Mouse (Mus musculus): Measurements from ENCODE around the gene Ak1. TPM values are rescaled to one million over a fixed set of nuclear protein-coding genes. Genes with fewer than 3 reads are reported as not detected.

Gene Ak1
- total RNA-seq, 1 experiment: 90.8 TPM

GRCm38 (mm10) chr2:32589213-32589795 is 32.3 kb upstream of the Ak1 start:
- Histone ChIP-seq H3K9me3 (ENCODE audit: control insufficient read depth, insufficient read depth, low read depth, low read length) (no peaks in the 10 kb centered on the region), H3K9ac (ENCODE audit: insufficient read depth, low read depth, low read length, poor library complexity, severe bottlenecking) (peak overlapping the region; percentile 49), H3K4me1 (ENCODE audit: control insufficient read depth in 2 of 2, insufficient read depth in 2 of 2, low read length in 2 of 2, poor library complexity in 1 of 2) (peaks cover 3 to 9% of the 10 kb centered on the region in 2 experiments; a peak in 3 of 4 replicates), H3K27ac (ENCODE audit: insufficient read depth, low read depth, low read length, poor library complexity, severe bottlenecking) (no peak overlapping the region), H3K36me3 (ENCODE audit: control insufficient read depth, insufficient read depth, low read length, poor library complexity, severe bottlenecking) (no peaks in the 10 kb centered on the region), H3K4me3 (ENCODE audit: insufficient read depth in 1 of 2, low read depth in 1 of 2, low read length in 2 of 2, poor library complexity in 1 of 2, severe bottlenecking in 1 of 2) (peak overlapping the region; percentile 40 to 42; a peak in 3 of 4 replicates)
- in situ Hi-C loops (cut with MboI; ENCODE audit: low sequenced_read_pairs in 2 of 2, unreplicated experiment in 2 of 2): no loop called here
- no peak for TF ChIP-seq MAFK (IDR thresholded peaks at IDR 0.05; ENCODE audit: insufficient read depth, low read depth, low read length)
- DNase-seq (ENCODE audit: low read depth, low spot score): no peak

GRCm38 (mm10) chr2:32590224-32590623 is 31.3 kb upstream of the Ak1 start:
- no peaks in the 10 kb centered on the region for H3K9me3 ChIP-seq (ENCODE audit: control insufficient read depth, insufficient read depth, low read depth, low read length)
- in situ Hi-C loops (cut with MboI; ENCODE audit: low sequenced_read_pairs in 2 of 2, unreplicated experiment in 2 of 2): no loop called here
- no peaks in the 10 kb centered on the region for H3K36me3 ChIP-seq (ENCODE audit: control insufficient read depth, insufficient read depth, low read length, poor library complexity, severe bottlenecking)
- no peak overlapping the region for H3K4me3 ChIP-seq (ENCODE audit: insufficient read depth in 1 of 2, low read depth in 1 of 2, low read length in 2 of 2, poor library complexity in 1 of 2, severe bottlenecking in 1 of 2)
- no peak overlapping the region for H3K27ac ChIP-seq (ENCODE audit: insufficient read depth, low read depth, low read length, poor library complexity, severe bottlenecking)
- no peak overlapping the region for H3K9ac ChIP-seq (ENCODE audit: insufficient read depth, low read depth, low read length, poor library complexity, severe bottlenecking)
- H3K4me1 ChIP-seq (ENCODE audit: control insufficient read depth in 2 of 2, insufficient read depth in 2 of 2, low read length in 2 of 2, poor library complexity in 1 of 2): peaks cover 3 to 10% of the 10 kb centered on the region in 2 experiments; a peak in 3 of 4 replicates
- TF ChIP-seq ZNF384 (IDR thresholded peaks at IDR 0.05; ENCODE audit: low read depth, low read length) (no peak), ZC3H11A (IDR thresholded peaks at IDR 0.05; ENCODE audit: borderline replicate concordance, low read depth, low read length) (no peak), CHD2 (IDR thresholded peaks at IDR 0.05; ENCODE audit: low read depth, low read length) (no peak), HCFC1 (IDR thresholded peaks at IDR 0.05; ENCODE audit: borderline replicate concordance, insufficient read depth, low read length) (no peak), MAFK (IDR thresholded peaks at IDR 0.05; ENCODE audit: insufficient read depth, low read depth, low read length) (no peak)
- no peak for DNase-seq (ENCODE audit: low read depth, low spot score)

- no peaks in the 10 kb centered on the region for H3K9me3 ChIP-seq (ENCODE audit: control insufficient read depth, insufficient read depth, low read depth, low read length)
- H3K27ac ChIP-seq (ENCODE audit: insufficient read depth, low read depth, low read length, poor library complexity, severe bottlenecking): no peak overlapping the region
- peaks cover 3 to 10% of the 10 kb centered on the region in 2 experiments; a peak in 3 of 4 replicates for H3K4me1 ChIP-seq (ENCODE audit: control insufficient read depth in 2 of 2, insufficient read depth in 2 of 2, low read length in 2 of 2, poor library complexity in 1 of 2)
- H3K36me3 ChIP-seq (ENCODE audit: control insufficient read depth, insufficient read depth, low read length, poor library complexity, severe bottlenecking): no peaks in the 10 kb centered on the region
- H3K4me3 ChIP-seq (ENCODE audit: insufficient read depth in 1 of 2, low read depth in 1 of 2, low read length in 2 of 2, poor library complexity in 1 of 2, severe bottlenecking in 1 of 2): no peak overlapping the region
- in situ Hi-C loops (cut with MboI; ENCODE audit: low sequenced_read_pairs in 2 of 2, unreplicated experiment in 2 of 2): no loop called here
- no peak for TF ChIP-seq MAFK (IDR thresholded peaks at IDR 0.05; ENCODE audit: insufficient read depth, low read depth, low read length)
- H3K9ac ChIP-seq (ENCODE audit: insufficient read depth, low read depth, low read length, poor library complexity, severe bottlenecking): no peak overlapping the region
- DNase-seq (ENCODE audit: low read depth, low spot score): no peak
Observed at GRCm38 (mm10) chr2:32591249-32591648, 30.3 kb upstream of the Ak1 start.

- no peaks in the 10 kb centered on the region for H3K9me3 ChIP-seq (ENCODE audit: control insufficient read depth, insufficient read depth, low read depth, low read length)
- TF ChIP-seq MAFK (IDR thresholded peaks at IDR 0.05; ENCODE audit: insufficient read depth, low read depth, low read length) (no peak), ZNF384 (IDR thresholded peaks at IDR 0.05; ENCODE audit: low read depth, low read length) (no peak), CHD2 (IDR thresholded peaks at IDR 0.05; ENCODE audit: low read depth, low read length) (no peak), HCFC1 (IDR thresholded peaks at IDR 0.05; ENCODE audit: borderline replicate concordance, insufficient read depth, low read length) (no peak), ZC3H11A (IDR thresholded peaks at IDR 0.05; ENCODE audit: borderline replicate concordance, low read depth, low read length) (no peak)
- H3K36me3 ChIP-seq (ENCODE audit: control insufficient read depth, insufficient read depth, low read length, poor library complexity, severe bottlenecking): no peaks in the 10 kb centered on the region
- no peak for DNase-seq (ENCODE audit: low read depth, low spot score)
- no peak overlapping the region for H3K27ac ChIP-seq (ENCODE audit: insufficient read depth, low read depth, low read length, poor library complexity, severe bottlenecking)
- peaks cover 0 to 6% of the 10 kb centered on the region in 2 experiments; a peak in 1 of 4 replicates for H3K4me1 ChIP-seq (ENCODE audit: control insufficient read depth in 2 of 2, insufficient read depth in 2 of 2, low read length in 2 of 2, poor library complexity in 1 of 2)
- no peak overlapping the region for H3K4me3 ChIP-seq (ENCODE audit: insufficient read depth in 1 of 2, low read depth in 1 of 2, low read length in 2 of 2, poor library complexity in 1 of 2, severe bottlenecking in 1 of 2)
- in situ Hi-C loops (cut with MboI; ENCODE audit: low sequenced_read_pairs in 2 of 2, unreplicated experiment in 2 of 2): no loop called here
- no peak overlapping the region for H3K9ac ChIP-seq (ENCODE audit: insufficient read depth, low read depth, low read length, poor library complexity, severe bottlenecking)
Observed at GRCm38 (mm10) chr2:32596725-32597124, 24.8 kb upstream of the Ak1 start.

- in situ Hi-C loops (cut with MboI; ENCODE audit: low sequenced_read_pairs in 2 of 2, unreplicated experiment in 2 of 2): no loop called here
- Histone ChIP-seq H3K4me1 (ENCODE audit: control insufficient read depth in 2 of 2, insufficient read depth in 2 of 2, low read length in 2 of 2, poor library complexity in 1 of 2) (peaks cover 2 to 6% of the 10 kb centered on the region in 2 experiments; a peak in 1 of 4 replicates), H3K9ac (ENCODE audit: insufficient read depth, low read depth, low read length, poor library complexity, severe bottlenecking) (no peak overlapping the region), H3K4me3 (ENCODE audit: insufficient read depth in 1 of 2, low read depth in 1 of 2, low read length in 2 of 2, poor library complexity in 1 of 2, severe bottlenecking in 1 of 2) (no peak overlapping the region), H3K27ac (ENCODE audit: insufficient read depth, low read depth, low read length, poor library complexity, severe bottlenecking) (no peak overlapping the region), H3K36me3 (ENCODE audit: control insufficient read depth, insufficient read depth, low read length, poor library complexity, severe bottlenecking) (no peaks in the 10 kb centered on the region), H3K9me3 (ENCODE audit: control insufficient read depth, insufficient read depth, low read depth, low read length) (no peaks in the 10 kb centered on the region)
- no peak for DNase-seq (ENCODE audit: low read depth, low spot score)
- TF ChIP-seq HCFC1 (IDR thresholded peaks at IDR 0.05; ENCODE audit: borderline replicate concordance, insufficient read depth, low read length) (no peak), ZC3H11A (IDR thresholded peaks at IDR 0.05; ENCODE audit: borderline replicate concordance, low read depth, low read length) (no peak), CHD2 (IDR thresholded peaks at IDR 0.05; ENCODE audit: low read depth, low read length) (no peak), ZNF384 (IDR thresholded peaks at IDR 0.05; ENCODE audit: low read depth, low read length) (no peak), MAFK (IDR thresholded peaks at IDR 0.05; ENCODE audit: insufficient read depth, low read depth, low read length) (no peak)
Observed at GRCm38 (mm10) chr2:32597248-32597647, 24.3 kb upstream of the Ak1 start.

Measured in ES-E14 (cell line).